20 mouse cellular contexts compared by ENCODE assay signal in genomic region chr3:108205601-108206000, GRCm38 (mm10). TPM values are rescaled to one million over a fixed set of nuclear protein-coding genes. Genes with fewer than 3 reads are reported as not detected.
"Had no signal": no experiment of that assay in that cellular context is flagged by ENCODE, and none has a peak within 500 bp of the region (broad histone marks: within the 10 kb centered on the region; RNA-seq: fewer than 3 reads in every experiment).

No protein-coding gene starts in this region.

- H3K27me3 ChIP-seq: kidney, embryonic 15.5 days; liver, embryonic 13.5 days; neural tube, embryonic 12.5 days; neural tube, embryonic 15.5 days had no signal

- H3K4me3 ChIP-seq: kidney, embryonic 15.5 days; left cerebral cortex, adult 2 months; liver, embryonic 13.5 days; neural tube, embryonic 12.5 days; neural tube, embryonic 15.5 days had no signal

- H3K27ac ChIP-seq: kidney, embryonic 15.5 days; liver, embryonic 13.5 days; neural tube, embryonic 12.5 days; neural tube, embryonic 15.5 days; stomach, postnatal 0 days had no signal

- H3K9ac ChIP-seq: kidney, embryonic 15.5 days; liver, embryonic 13.5 days; neural tube, embryonic 12.5 days; neural tube, embryonic 15.5 days had no signal

- H3K4me2 ChIP-seq: kidney, embryonic 15.5 days; liver, embryonic 13.5 days; neural tube, embryonic 12.5 days; neural tube, embryonic 15.5 days had no signal

- DNase-seq: kidney, postnatal 10 days; kidney, postnatal 36 days; layer of hippocampus, postnatal 36 days; liver, embryonic 13.5 days; lung, adult 2 months; lung, postnatal 14 days; lung, postnatal 4 days; midbrain, embryonic 14.5 days; right cerebral cortex, adult 18-20 months; right cerebral cortex, postnatal 14 days; right cerebral cortex, postnatal 4 days; thymus, adult 2 months; thymus, postnatal 14 days; thymus, postnatal 4 days had no signal

- H3K9me3 ChIP-seq: kidney, embryonic 15.5 days; liver, embryonic 13.5 days; neural tube, embryonic 12.5 days; neural tube, embryonic 15.5 days had no signal

RNA-seq across cellular contexts. Expression of gene Gpr61, which starts 50.9 kb away (rescaled TPM):
- polyA plus RNA-seq: liver, adult 2 months; liver, embryonic 13.5 days; lung, adult 2 months; thymus, adult 2 months had no signal
